Mouse (Mus musculus) adrenal gland, postnatal 10 days (tissue): ENCODE results near the gene Slco2b1. TPM values are rescaled to one million over a fixed set of nuclear protein-coding genes. Genes with fewer than 3 reads are reported as not detected.

Experiments used
- DNase-seq: peaks from one replicate; pipeline ENCODE4 v3.0.0; 2021; ENCODE audit warnings: mixed read lengths
- total RNA-seq, 2 experiments: library from RNA; stranded (reverse); gene quantifications; 2 replicates each; pipeline ENCODE4 v1.2.3; 2021

Gene Slco2b1
- total RNA-seq, 2 experiments from 2014 or later, result 17.5 to 17.6 TPM

- DNase-seq, result no peak
These were observed 61.6 kb downstream of the Slco2b1 start for GRCm38 (mm10) chr7:99649585-99649984.

GRCm38 (mm10) chr7:99648623-99649022 lies 62.5 kb downstream of the Slco2b1 start:
- peak; percentile 88 for DNase-seq

GRCm38 (mm10) chr7:99644701-99645100 lies 66.4 kb downstream of the Slco2b1 start:
- no peak for DNase-seq

- DNase-seq, result no peak
These were observed 69.1 kb downstream of the Slco2b1 start for GRCm38 (mm10) chr7:99642078-99642477.

GRCm38 (mm10) chr7:99641245-99641644 lies 69.9 kb downstream of the Slco2b1 start:
- peak; percentile 69 for DNase-seq

GRCm38 (mm10) chr7:99633966-99634665 lies 77.0 kb downstream of the Slco2b1 start:
- DNase-seq, result peak; percentile 76

GRCm38 (mm10) chr7:99632286-99632685 lies 78.9 kb downstream of the Slco2b1 start:
- DNase-seq, result no peak

GRCm38 (mm10) chr7:99627366-99627765 lies 83.8 kb downstream of the Slco2b1 start:
- DNase-seq, result no peak

- DNase-seq, result peak; percentile 86
These were observed 84.5 kb downstream of the Slco2b1 start, which contains the start of gene Tpbgl for GRCm38 (mm10) chr7:99626376-99627270. Gene Tpbgl, minus strand, starts transcription at chr7:99627103.

GRCm38 (mm10) chr7:99625722-99626375 lies 85.3 kb downstream of the Slco2b1 start:
- DNase-seq, result peak; percentile 95

GRCm38 (mm10) chr7:99618860-99619259 lies 92.3 kb downstream of the Slco2b1 start:
- DNase-seq, result peak; percentile 62

- DNase-seq, result no peak
These were observed 92.9 kb downstream of the Slco2b1 start for GRCm38 (mm10) chr7:99618264-99618663.

Other genes starting within 250 kb of the Slco2b1 start
- gene Klhl35, start 245.3 kb downstream of the Slco2b1 start, total RNA-seq, result 1 to 10 TPM in 1 of 2 experiments, under 1 TPM in 1; 0.99 to 1.2 TPM
- gene Rps3, start 227.6 kb downstream of the Slco2b1 start, total RNA-seq, result 100 to 1,000 TPM; 554 to 575 TPM
- 10 to 100 TPM; 46.2 to 56.8 TPM for gene Arrb1, start 175.9 kb downstream of the Slco2b1 start, total RNA-seq
- 10 to 100 TPM; 13.9 to 14.6 TPM for gene Tpbgl, start 84.2 kb downstream of the Slco2b1 start, total RNA-seq
- gene Olfr520, start 18.9 kb upstream of the Slco2b1 start, total RNA-seq, result not detected
- gene Olfr521, start 52.2 kb upstream of the Slco2b1 start, total RNA-seq, result not detected
- gene Neu3, start 117.1 kb upstream of the Slco2b1 start, total RNA-seq, result 1 to 10 TPM; 3.0 to 3.7 TPM
- 1 to 10 TPM; 2.5 to 2.6 TPM for gene Xrra1, start 147.8 kb upstream of the Slco2b1 start, total RNA-seq
- gene Spcs2, start 152.1 kb upstream of the Slco2b1 start, total RNA-seq, result 100 to 1,000 TPM; 118 to 135 TPM